Mouse (Mus musculus): Measurements from ENCODE around the gene Plcb1.

DNA sequence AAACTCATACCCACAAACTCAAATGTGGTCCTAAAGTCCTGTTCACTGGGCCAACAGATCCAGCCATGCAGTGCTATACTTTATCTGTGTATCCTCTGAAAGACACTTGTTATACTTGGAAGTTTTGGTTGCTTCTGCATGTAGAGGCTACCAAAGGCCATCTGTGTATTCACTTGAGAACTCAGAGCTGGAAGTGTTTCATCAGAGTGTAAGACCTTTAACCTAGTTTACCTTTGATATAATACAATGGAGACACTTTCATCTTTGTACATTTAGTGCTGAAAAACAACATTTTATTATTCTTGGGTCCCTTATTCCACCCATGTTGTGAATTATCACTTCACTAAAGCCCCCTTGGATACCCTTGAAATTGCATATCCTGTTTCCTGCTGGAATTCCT is 70.4 kb downstream of the Plcb1 start:
- TF ChIP-seq CTCF (IDR thresholded peaks at IDR 0.05; ENCODE audit: low read depth, low read length) = no peak
- TF ChIP-seq POLR2A (IDR thresholded peaks at IDR 0.05; ENCODE audit: borderline replicate concordance, low read depth, low read length) = no peak
